Mouse (Mus musculus): ENCODE results near the gene Gm4881.

The Gm4881 gene

DNA sequence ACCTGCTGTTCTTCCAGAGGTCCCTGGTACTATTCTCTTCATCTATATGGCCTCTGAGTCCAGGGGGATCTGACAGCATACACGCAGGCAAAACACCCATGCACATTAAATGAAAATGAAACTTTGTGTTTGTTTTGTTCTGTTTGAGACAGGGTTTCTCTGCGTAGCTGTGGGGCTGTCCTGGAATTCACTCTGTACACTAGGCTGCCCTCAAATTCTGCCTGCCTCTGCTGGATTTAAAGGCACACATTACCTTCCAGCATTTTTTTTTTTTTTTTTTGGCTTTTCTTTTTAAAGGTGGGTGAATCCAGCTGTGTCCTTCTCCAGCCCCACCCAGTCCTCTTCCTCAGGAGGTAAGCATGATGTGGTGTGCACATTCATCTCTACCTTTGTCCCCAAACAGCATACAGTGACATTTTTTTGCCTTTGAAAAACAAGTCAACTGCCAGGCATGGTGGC lies 52.1 kb downstream of the Gm4881 start:
- DNase-seq: no peak

DNA sequence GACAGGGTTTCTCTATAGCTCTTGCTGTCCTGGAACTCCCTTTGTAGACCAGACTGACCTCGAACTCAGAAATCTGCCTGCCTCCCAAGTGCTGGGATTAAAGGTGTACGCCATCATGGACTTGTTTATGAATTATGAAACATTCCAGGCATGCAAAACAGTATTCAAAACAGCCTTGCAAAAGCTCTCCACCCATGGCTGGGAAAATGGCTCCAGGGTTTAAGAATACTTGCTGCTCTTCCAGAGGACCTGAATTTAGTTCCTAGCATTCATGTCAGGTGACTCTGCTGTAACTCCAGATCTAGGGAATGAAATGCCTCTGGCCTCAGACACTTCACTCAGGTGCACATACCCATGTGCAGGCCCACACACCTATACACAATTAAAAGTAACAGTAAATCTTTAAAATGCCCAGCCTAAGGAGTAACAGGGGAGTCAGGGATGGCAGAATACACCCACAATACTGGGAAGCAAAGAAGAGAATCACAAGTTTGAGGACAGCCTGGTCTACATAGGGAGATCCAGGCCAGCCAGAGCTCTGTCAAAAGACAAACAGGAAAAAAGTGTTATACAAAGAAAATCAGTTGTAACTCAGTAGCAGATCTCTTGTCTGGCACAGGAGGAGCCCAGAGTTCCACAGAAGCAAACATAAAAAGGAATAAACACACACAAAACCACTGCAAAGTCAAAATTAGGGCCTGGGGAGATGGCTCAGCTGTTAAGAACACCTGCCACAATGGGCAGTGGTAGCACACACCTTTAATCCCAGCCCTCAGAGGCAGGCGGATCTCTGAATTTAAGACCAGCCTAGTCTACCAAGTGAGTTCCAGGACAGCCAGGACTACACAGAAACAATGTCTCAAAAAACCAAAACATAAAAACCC lies 52.8 kb downstream of the Gm4881 start:
- DNase-seq: no peak

DNA sequence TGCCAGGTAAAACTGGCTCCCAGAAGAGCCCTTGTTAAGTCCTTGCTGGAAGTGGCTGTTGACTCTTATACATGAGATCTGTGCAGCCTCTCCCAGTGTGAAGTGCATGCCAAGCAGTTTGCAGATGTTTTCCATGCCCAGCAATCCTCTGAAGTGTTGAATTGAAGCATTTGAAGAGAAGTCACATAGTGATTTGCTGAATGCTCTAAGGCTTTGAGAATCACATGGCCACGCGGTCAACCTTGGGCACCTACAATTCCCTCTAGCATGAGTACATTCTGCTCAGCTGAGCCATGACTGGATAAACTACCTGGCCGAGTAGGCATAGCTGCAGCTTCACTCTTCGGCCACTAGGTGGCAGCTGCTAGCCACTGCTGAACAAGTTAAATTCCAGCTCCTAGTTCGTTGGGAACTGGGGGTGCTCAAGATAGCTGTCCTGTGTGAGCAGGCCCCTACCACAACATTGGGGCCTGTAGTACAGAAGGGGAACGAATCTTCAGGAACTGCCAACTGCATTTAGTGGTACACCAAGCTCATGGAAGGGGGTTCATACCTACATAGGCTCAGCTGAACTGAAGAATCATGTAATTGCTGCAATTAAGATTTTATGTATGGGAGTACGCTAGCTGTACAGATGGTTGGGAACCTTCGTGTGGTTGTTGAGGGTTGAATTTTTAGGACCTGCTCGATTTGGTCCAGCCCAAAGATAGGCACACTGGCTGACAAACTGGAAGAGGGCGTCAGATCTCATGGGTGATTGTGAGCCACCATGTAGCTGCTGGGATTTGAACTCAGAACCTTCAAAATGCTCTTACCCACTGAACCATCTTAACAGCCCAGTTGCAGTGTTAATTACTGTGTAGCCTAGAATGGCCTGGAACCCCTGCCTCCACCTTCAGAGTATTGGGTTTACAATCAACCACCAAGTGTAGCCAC lies 53.7 kb downstream of the Gm4881 start:
- DNase-seq: peak; percentile 86 to 87

DNA sequence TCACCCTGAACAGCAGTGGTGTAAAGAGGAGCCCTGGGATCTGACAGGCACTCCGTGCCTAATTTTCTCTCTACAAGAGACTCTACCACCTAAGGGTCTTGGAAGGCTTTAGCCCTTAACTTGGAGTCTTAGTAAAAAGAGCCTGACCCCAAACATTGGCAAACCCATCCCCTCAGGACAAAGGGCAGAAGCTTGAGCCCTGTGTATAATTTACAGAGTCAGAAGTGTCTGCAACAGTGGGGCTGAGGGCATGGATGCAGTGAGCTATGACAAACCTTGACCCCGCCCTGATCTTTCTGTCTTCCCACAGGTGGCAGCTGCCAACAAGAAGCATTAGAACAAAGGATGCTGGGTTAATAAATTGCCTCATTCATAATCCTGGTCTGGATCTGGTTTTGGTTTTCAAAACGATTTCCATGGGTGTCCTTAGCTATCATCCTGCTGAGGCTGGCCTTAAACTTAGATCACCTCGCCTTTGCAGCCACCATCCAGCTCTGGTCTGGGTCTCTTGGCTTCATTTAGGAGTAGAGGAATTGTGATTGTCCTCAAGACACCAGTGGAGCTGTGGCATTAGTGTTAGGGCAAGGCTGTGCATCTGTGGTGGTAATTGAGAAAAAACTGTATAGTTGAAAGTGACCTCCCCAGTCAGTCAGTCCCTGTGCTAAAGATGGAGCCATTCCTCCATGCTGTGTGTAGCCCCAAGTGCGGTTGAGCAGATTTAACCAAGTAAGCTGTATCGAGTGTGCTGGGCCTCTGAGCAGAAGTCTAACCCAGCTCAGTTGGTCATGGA lies 54.7 kb downstream of the Gm4881 start:
- no peak for DNase-seq

DNA sequence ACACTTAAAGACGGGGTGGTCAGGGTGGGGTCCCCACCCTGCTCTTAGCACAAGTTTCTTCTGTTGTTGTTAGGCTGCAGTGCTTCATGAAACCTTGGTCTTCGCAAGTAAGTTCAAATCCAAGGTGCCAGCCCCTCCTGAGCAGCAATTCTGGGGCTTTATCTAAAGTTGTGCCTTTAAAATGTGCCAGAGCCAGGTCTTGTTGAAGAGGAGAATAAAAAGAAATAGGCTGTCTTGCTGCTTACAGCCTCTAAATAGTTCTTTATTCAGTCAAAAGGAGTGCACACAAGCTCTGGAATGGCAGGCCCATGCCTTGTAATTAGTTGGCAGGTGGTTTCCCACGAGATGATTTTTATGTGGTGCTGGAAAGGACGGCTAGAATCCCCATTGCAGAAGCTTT lies 57.2 kb downstream of the Gm4881 start:
- DNase-seq: no peak

DNA sequence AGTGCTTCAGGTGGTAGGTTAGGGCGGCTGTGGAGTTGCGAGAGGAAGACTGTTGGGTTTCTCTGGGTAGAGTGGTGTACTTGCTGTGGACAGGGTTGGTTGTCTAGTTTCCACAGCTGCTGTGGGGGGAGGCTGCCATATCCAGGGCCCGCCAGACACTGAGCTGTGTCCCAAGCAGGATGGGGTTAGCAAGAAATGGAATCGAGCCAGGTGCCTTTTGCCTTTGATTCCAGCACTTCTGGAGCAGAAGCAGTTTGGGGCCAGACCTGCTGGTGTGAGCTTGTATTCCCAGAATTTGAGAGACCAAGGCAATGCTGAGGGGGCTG lies 58.0 kb downstream of the Gm4881 start:
- DNase-seq: peak in 1 of 2 experiments; percentile 43

DNA sequence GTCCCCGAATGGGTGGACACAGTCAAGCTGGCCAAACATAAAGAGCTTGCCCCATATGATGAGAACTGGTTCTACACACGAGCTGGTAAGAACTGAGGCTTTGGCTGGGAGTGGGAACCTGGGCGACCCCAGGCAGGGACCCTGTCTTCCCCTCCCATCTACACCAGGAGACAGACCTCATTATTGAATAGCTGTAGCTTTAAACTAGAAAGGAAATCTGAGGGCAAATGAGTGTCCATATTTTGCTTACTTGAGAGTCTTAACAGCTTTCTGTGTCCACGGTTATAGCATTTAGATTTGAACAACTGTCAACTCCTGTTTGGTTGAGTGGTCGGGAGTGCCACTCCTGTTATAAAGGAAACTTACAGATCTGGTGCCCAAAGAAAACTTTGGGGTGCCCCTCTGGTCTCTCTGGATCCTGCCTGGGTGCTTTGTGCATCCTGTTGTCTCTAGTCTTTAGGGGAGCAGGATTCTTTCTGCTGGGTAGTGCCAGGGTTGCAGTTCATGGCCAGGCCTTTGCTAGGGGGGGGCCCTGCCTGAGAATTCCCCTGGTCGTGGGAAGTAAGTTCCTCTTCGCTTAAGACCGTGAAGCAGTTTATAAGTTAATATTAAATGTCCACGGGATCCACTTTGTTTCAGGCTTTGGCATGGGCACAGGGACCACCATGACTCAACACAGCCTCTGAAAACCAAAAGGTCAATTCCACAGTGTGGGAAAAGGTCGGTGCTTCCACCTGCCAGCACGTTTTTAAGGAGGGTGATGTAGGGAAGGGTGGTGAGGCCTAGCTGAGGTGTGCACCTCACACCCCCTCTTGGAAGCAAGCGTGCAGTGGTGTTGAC lies 58.6 kb downstream of the Gm4881 start:
- DNase-seq: no peak

DNA sequence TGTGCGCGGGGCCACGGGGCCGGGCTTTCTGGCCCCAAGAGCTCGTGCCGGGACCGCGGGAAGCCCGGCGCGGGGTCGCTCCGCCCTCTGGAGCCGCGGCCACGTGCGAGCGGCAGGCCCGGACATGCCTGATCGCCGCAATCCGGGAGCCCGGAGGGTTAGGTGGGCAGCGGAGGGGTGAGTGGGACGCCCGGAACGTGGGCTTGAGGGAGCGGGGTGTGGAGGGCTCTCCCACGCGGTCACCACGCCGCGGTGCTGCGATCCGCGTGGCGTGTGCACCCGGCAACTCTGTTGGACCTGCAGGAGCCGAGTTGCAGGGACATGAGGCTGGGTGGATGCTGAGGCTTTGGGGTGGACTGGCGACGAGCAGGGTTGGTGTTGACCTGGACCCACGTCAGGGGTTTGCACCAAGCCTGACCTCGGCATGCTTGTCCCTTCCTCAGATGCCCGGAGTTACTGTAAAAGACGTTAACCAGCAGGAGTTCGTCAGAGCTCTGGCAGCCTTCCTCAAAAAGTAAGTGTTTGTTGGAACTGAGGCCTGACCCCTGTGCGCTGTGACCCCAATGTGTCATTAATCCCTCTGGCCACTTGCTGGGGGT lies 59.5 kb downstream of the Gm4881 start:
- DNase-seq: peak; percentile 60 to 69

DNA sequence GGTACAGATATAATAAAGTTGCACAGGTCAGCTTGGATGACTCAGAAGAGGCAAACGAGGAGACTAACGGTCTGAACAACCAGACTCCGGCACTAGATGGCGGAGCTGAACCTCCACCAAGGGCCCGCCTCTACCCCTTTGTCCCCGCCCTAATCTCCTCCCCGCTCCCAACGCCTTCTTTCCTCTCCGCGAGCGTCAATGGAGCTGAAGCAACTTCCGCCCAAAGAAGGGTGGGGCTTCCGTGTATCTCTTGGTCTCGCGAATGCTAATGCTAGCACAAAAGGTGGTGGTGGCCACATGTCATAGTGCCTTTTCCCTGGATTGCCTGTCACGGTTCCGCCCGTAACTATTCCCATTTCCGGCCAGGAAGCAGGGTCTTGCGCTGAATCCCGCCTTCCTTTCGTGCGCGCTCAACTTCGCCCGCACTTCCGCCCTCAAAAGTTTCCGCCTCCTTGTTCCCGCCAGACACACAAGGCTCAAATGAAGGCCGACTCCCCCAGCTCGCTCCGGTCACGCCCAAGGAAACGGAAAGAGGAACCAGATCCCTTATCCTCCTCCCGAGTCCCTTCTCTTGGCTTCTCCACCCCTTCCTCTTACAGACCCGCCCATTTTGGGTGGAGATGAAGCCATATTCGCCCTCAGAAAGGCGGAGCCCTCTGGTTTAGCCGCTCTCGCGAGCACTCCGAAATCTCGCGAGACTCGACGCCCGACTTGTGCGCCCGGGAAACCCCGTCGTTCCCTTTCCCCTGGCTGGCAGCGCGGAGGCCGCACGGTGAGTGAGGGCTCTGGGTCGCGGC lies 60.2 kb downstream of the Gm4881 start, which contains the start of gene Rps19:
TSS of gene Rps19 (plus strand) at position 476 of the 797 bp plus-strand sequence.
- peak; percentile 99 for DNase-seq

DNA sequence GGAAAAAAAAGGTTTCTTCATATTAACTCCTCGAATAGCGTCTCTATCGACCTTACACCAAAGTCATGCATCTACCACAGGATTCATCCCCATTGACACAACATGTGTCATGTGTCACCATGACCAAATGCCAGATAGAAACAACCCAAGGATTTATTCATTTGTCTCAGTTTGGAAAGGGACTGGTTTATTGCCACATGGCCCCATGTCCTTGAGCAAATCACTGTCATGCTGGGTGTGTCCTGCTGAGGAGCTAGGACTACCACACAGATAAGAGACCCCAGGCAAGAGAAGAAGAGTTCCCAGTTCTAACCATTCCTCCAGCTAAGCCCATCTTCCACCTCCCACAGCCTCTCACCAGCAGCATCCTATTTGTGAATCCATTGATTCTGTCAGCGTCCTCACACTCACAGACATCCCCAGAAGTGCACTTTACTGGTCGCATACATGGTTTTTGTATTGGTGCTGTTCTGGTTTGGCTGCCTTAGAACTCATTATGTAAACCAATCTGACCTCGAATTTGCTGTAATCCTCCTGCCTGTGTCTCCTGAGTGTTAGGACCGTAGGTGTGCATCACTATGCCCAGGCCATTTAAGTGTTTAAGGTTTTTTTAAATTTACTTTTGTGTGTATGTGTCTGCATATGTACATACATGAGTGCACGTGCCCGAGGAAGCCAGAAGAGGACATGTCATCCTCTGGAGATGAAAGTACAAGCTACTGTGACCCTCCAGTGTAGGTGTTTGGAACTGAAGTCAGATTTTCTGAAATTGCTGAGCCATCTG lies 61.7 kb downstream of the Gm4881 start:
- DNase-seq: no peak

DNA sequence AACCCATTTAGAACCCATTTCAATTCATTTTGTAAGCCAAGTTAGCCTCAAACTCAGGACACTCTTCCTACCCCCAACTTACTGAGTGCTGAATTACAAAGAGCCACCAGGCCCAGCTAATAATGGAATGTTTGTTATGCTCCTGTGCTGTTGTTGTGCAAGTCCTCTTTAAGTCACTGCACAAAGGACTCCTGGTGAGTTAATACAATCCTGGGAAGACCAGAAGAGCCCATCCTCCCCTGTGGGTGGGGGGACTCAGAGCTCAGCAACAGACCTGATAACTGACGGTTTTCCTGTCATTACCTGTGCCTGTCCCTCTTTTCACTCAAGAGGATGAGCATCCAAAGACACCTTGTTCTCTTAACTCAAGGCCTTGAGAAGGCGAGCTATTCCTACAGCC lies 64.7 kb downstream of the Gm4881 start:
- DNase-seq: no peak

DNA sequence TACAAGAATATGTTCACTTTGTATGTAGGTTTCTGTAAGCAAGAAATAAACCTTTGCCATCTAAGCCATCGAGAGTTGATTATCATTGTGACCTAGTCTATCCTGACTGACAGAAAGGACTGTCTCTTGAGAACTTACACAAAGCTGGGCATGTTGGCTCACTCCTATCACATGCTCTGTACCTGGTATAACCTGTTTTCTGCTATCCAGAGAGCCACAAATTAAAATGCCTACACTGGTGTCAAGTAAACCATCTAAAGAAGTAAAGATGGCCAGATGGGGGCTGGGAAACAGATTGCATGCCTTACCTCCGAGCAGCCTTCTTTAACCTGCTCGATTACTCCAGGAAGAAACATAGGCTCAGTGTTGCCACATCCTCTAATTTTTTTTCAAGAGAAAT lies 66.7 kb downstream of the Gm4881 start:
- DNase-seq: no peak

Measured in lung, postnatal 4 days (tissue).